Mouse (Mus musculus) right cerebral cortex, postnatal 25 days (tissue): Measurements from ENCODE around the gene Plekhg2.

Source experiments
- DNase-seq: peaks from one replicate; pipeline ENCODE4 v3.0.0; 2022

Gene Plekhg2

GRCm38 (mm10) chr7:28382347-28382951 lies 10.1 kb upstream of the Plekhg2 start:
- DNase-seq, result no peak

GRCm38 (mm10) chr7:28381938-28382337 lies 9.5 kb upstream of the Plekhg2 start:
- DNase-seq, result peak; percentile 21

GRCm38 (mm10) chr7:28381017-28381790 lies 8.8 kb upstream of the Plekhg2 start:
- no peak for DNase-seq

GRCm38 (mm10) chr7:28380237-28381016 lies 8.0 kb upstream of the Plekhg2 start, which contains the start of gene Zfp36:
TSS of gene Zfp36 (minus strand) at chr7:28380253.
- no peak for DNase-seq

- DNase-seq, result peak; percentile 78
Measured at GRCm38 (mm10) chr7:28378769-28379651, 6.6 kb upstream of the Plekhg2 start.

- DNase-seq, result no peak
Measured at GRCm38 (mm10) chr7:28378066-28378690, 5.8 kb upstream of the Plekhg2 start.

GRCm38 (mm10) chr7:28377190-28378065 lies 5.0 kb upstream of the Plekhg2 start:
- no peak for DNase-seq

GRCm38 (mm10) chr7:28376011-28376771 lies 3.8 kb upstream of the Plekhg2 start:
- no peak for DNase-seq

GRCm38 (mm10) chr7:28375176-28375921 lies 3.0 kb upstream of the Plekhg2 start:
- peak; percentile 73 for DNase-seq

- DNase-seq, result no peak
Measured at GRCm38 (mm10) chr7:28374647-28375046, 2.2 kb upstream of the Plekhg2 start.

- no peak for DNase-seq
Measured at GRCm38 (mm10) chr7:28373891-28374495, 1.6 kb upstream of the Plekhg2 start.

GRCm38 (mm10) chr7:28373131-28373581 lies 757 bp upstream of the Plekhg2 start:
- DNase-seq, result peak; percentile 57

- no peak for DNase-seq
Measured at GRCm38 (mm10) chr7:28371514-28371989, 847 bp downstream of the Plekhg2 start.

GRCm38 (mm10) chr7:28370977-28371513 lies 1.4 kb downstream of the Plekhg2 start:
- no peak for DNase-seq

GRCm38 (mm10) chr7:28370051-28370450 lies 2.3 kb downstream of the Plekhg2 start:
- DNase-seq, result no peak

GRCm38 (mm10) chr7:28368276-28368920 lies 4.0 kb downstream of the Plekhg2 start:
- DNase-seq, result no peak

- DNase-seq, result no peak
Measured at GRCm38 (mm10) chr7:28367663-28368275, 4.6 kb downstream of the Plekhg2 start.
